Mouse (Mus musculus): Measurements from ENCODE around the gene Ebpl. TPM values are rescaled to one million over a fixed set of nuclear protein-coding genes. Genes with fewer than 3 reads are reported as not detected.
"Not testable (repeated sequence)": the region's sequence is repeated elsewhere in the genome, so short reads cannot be mapped to it uniquely, and the experiment has no call there.

Gene Ebpl
- polyA plus RNA-seq, 1 experiment from 2014 or later, result 13.8 TPM

DNA sequence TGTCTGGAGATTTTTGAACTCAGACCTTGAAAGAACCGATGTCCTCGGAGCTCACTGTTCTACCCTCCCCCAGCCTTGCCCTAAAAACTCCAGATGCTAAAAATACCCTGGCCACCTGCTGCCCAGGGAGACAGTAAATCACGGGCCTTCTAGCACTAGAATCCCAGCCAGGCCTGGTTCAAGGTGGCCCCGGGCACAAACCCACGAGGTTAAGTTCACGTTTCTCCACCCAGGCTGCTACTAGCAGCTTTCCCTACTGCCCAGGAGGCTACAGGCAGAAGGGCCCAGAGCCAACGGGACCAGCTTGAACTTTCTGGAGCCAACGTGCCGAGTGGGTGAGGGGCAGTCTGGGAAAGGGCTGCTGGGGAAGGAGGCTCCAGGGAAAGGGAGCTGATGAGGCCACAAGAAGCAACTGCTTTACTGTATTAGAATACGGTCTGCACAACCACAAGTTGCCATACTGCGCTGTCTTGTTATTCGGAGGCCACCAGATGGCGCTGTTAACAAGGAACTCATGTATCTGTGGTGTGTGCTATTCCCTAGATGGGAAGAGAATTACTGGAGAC, 29.2 kb downstream of the Ebpl start:
- peaks cover 11% of the 10 kb centered on the region for H3K4me1 ChIP-seq (ENCODE audit: control insufficient read depth, insufficient read depth, low read depth, low read length)
- no peaks in the 10 kb centered on the region for H3K27me3 ChIP-seq (replicated peaks; ENCODE audit: control insufficient read depth, insufficient read depth, low read length)
- peak; percentile 77 for ATAC-seq
- H3K4me3 ChIP-seq (ENCODE audit: low read length), result no peak overlapping the region
- peak overlapping the region; percentile 35 for H3K4me2 ChIP-seq (ENCODE audit: low read length)
- H3K9me3 ChIP-seq (ENCODE audit: control insufficient read depth, low read length), result no peaks in the 10 kb centered on the region
- H3K36me3 ChIP-seq (ENCODE audit: control insufficient read depth, insufficient read depth, low read length), result no peaks in the 10 kb centered on the region
- peak overlapping the region; percentile 75 for H3K27ac ChIP-seq (ENCODE audit: low read depth, low read length)
- 19% methylated on average over 13 of the region's 13 CpGs for WGBS
- peak overlapping the region; percentile 18; the same call in 1 of the 2 replicates for H3K9ac ChIP-seq (ENCODE audit: low read depth, low read length)

DNA sequence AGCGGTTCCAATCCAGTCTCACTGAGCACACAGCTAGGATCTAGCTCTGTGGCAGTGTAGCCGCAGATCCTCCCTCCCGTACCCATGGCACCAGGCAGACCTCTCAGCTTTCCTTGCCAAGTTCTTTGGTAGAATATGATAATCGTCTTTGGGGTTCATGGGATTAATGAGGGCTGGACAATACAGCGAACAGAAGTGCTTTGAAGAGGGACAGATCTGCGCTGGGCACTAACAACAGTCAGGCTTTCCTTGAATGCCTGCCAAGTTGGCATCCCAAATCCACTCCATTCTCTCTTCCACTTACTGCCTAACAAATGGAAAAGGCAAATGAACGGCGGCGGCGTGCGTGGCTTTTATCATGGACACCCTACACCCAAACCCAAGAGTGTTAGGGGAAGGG, 29.6 kb downstream of the Ebpl start:
- 49% methylated on average over 11 of the region's 11 CpGs for WGBS
- peak overlapping the region; percentile 75 for H3K27ac ChIP-seq (ENCODE audit: low read depth, low read length)
- H3K36me3 ChIP-seq (ENCODE audit: control insufficient read depth, insufficient read depth, low read length), result no peaks in the 10 kb centered on the region
- H3K4me1 ChIP-seq (ENCODE audit: control insufficient read depth, insufficient read depth, low read depth, low read length), result peaks cover 11% of the 10 kb centered on the region
- no peaks in the 10 kb centered on the region for H3K9me3 ChIP-seq (ENCODE audit: control insufficient read depth, low read length)
- no peak overlapping the region for H3K4me3 ChIP-seq (ENCODE audit: low read length)
- H3K9ac ChIP-seq (ENCODE audit: low read depth, low read length), result no peak overlapping the region
- ATAC-seq, result peak; percentile 77
- peak overlapping the region; percentile 35 for H3K4me2 ChIP-seq (ENCODE audit: low read length)
- no peaks in the 10 kb centered on the region for H3K27me3 ChIP-seq (replicated peaks; ENCODE audit: control insufficient read depth, insufficient read depth, low read length)

DNA sequence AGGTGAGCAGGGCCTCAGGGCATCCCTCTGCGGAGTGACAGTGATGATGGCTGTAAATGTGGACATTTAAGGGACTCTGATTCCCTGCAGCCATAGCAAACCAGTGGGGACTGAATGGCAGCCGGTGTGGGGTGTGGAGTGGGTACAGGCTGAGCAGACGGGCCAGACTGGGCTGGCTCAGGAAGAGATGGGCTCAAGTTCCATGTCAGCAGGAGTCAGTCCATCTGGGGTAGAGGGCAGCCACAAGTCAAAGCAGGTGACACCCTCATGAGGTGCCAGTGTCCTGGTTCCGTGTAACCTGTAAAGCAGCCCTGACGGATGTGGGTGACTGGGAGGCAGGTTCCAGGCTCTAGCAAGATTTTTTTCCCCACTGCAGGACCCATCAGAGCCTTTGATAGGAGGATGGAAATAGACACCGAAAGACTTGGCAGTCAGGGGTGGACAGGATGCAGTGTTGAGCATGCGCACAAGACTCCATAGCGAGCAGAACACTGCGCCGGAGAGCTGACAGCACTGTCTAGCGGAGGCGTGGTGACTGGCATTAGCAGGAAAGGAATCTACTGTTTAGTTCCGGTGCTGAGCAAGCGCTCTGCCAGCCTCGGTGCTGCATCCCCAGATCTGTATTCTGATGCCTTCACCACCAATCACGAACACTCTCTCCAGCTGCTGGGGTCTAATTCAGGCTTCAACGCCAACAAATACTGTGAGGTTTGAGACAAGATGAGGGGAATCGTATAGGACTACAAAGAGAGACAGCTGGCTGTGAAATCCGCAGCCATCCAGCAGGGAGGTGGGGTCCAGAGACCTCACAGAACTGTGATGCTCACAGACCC, 32.4 kb downstream of the Ebpl start:
- peaks cover 6% of the 10 kb centered on the region for H3K9me3 ChIP-seq (ENCODE audit: control insufficient read depth, low read length)
- H3K4me1 ChIP-seq (ENCODE audit: control insufficient read depth, insufficient read depth, low read depth, low read length), result peaks cover 11% of the 10 kb centered on the region
- H3K4me3 ChIP-seq (ENCODE audit: low read length), result peak overlapping the region; percentile 30
- H3K36me3 ChIP-seq (ENCODE audit: control insufficient read depth, insufficient read depth, low read length), result no peaks in the 10 kb centered on the region
- peak overlapping the region; percentile 57 for H3K4me2 ChIP-seq (ENCODE audit: low read length)
- H3K27me3 ChIP-seq (replicated peaks; ENCODE audit: control insufficient read depth, insufficient read depth, low read length), result no peaks in the 10 kb centered on the region
- WGBS, result 25% methylated on average over 19 of the region's 19 CpGs
- H3K9ac ChIP-seq (ENCODE audit: low read depth, low read length), result peak overlapping the region; percentile 58
- peak; percentile 87 for ATAC-seq
- peak overlapping the region; percentile 72 for H3K27ac ChIP-seq (ENCODE audit: low read depth, low read length)

DNA sequence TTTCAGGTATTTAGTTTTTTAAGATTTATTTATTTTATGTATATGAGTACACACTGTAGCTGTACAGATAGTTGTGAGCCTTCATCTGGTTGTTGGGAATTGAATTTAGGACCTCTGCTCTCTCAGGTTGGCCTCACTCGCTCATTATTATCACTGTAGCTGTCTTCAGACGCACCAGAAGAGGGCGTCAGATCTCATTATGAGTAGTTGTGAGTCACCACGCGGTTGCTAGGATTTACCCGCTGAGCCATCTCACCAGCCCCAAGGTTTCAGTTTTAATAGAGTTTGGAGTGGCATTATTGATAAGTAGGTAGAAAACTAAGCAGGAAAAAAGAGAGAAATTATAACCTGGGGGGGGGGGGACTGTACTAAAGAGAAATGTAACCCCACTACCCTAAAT, 33.2 kb downstream of the Ebpl start:
- not testable (repeated sequence) for H3K27ac ChIP-seq (ENCODE audit: low read depth, low read length); H3K27me3 ChIP-seq (replicated peaks; ENCODE audit: control insufficient read depth, insufficient read depth, low read length); ATAC-seq; H3K4me2 ChIP-seq (ENCODE audit: low read length); H3K4me3 ChIP-seq (ENCODE audit: low read length); H3K36me3 ChIP-seq (ENCODE audit: control insufficient read depth, insufficient read depth, low read length); H3K9ac ChIP-seq (ENCODE audit: low read depth, low read length)
- 17% methylated on average over 6 of the region's 6 CpGs for WGBS
- Histone ChIP-seq H3K4me1 (ENCODE audit: control insufficient read depth, insufficient read depth, low read depth, low read length) (peaks cover 11% of the 10 kb centered on the region), H3K9me3 (ENCODE audit: control insufficient read depth, low read length) (peaks cover 12% of the 10 kb centered on the region)

DNA sequence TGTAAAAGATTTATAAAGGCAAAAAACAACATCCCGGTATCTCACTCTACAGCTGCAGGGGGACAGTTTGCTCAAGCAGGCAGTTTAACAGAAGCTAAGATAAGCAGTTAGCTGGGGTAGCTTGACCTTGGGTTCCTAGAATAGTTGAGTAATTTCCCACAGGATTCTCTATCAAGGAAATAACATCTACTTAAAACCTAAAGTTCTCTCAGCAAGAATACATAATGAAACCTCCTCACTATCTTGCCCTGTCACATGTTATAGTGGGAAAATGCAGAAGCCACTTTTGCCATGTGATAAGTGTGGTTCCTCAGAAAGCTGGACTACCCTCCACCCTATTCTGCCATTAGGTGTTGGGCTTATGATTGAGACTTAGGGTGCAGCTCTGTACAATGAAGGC, 37.5 kb downstream of the Ebpl start:
- Histone ChIP-seq H3K4me1 (ENCODE audit: control insufficient read depth, insufficient read depth, low read depth, low read length) (peaks cover 4% of the 10 kb centered on the region; the same call in 1 of the 2 replicates), H3K9ac (ENCODE audit: low read depth, low read length) (no peak overlapping the region), H3K27me3 (replicated peaks; ENCODE audit: control insufficient read depth, insufficient read depth, low read length) (no peaks in the 10 kb centered on the region), H3K4me3 (ENCODE audit: low read length) (no peak overlapping the region), H3K9me3 (ENCODE audit: control insufficient read depth, low read length) (peaks cover 12% of the 10 kb centered on the region), H3K36me3 (ENCODE audit: control insufficient read depth, insufficient read depth, low read length) (no peaks in the 10 kb centered on the region), H3K4me2 (ENCODE audit: low read length) (no peak overlapping the region), H3K27ac (ENCODE audit: low read depth, low read length) (no peak overlapping the region)
- 100% methylated on average over 1 of the region's 1 CpGs for WGBS
- ATAC-seq, result no peak

DNA sequence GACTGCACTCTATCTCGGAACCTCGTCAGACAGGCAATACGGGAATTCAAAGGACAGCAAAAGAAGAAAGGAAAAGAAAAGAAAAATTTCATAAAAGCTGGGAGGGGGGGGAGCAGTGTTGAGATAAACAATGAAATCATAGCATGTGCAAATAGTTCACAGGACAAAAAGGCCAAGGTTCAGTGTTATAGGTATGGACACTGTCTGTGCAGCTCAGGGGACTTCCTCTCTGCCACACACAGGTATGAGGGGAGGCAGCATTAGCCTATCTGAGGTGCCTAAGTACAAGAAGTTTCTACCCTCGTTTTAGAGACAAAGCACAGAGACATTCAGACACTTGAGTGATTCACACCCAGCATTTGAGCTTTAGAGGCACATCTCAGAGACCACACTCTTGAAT, 39.0 kb downstream of the Ebpl start:
- no peak overlapping the region for H3K4me3 ChIP-seq (ENCODE audit: low read length)
- H3K36me3 ChIP-seq (ENCODE audit: control insufficient read depth, insufficient read depth, low read length), result no peaks in the 10 kb centered on the region
- H3K9me3 ChIP-seq (ENCODE audit: control insufficient read depth, low read length), result peaks cover 12% of the 10 kb centered on the region
- H3K9ac ChIP-seq (ENCODE audit: low read depth, low read length), result no peak overlapping the region
- H3K27me3 ChIP-seq (replicated peaks; ENCODE audit: control insufficient read depth, insufficient read depth, low read length), result no peaks in the 10 kb centered on the region
- WGBS, result 87% methylated on average over 4 of the region's 4 CpGs
- H3K4me2 ChIP-seq (ENCODE audit: low read length), result no peak overlapping the region
- H3K4me1 ChIP-seq (ENCODE audit: control insufficient read depth, insufficient read depth, low read depth, low read length), result no peaks in the 10 kb centered on the region
- no peak overlapping the region for H3K27ac ChIP-seq (ENCODE audit: low read depth, low read length)
- ATAC-seq, result no peak

DNA sequence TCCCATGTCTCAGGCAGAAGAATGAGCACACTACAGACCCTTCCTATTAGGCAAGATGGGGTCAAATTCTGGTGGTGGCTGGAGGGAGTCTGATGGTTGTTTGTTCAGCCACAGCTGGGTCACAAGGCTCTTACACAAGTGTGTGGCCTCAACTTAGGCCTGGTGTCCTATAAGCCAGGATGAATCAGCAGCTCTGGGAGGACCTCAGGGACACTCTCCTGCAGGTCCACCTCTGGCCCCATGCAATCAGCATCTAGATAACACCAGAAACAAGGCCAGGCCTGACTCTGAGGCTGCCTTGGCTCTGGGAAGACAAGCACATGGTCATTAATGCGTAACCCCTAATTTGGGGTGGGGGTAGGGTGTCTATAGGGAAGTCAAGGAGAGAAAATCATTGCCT, 39.5 kb downstream of the Ebpl start:
- H3K4me1 ChIP-seq (ENCODE audit: control insufficient read depth, insufficient read depth, low read depth, low read length), result no peaks in the 10 kb centered on the region
- no peak overlapping the region for H3K27ac ChIP-seq (ENCODE audit: low read depth, low read length)
- H3K4me2 ChIP-seq (ENCODE audit: low read length), result no peak overlapping the region
- H3K9ac ChIP-seq (ENCODE audit: low read depth, low read length), result no peak overlapping the region
- 96% methylated on average over 1 of the region's 1 CpGs for WGBS
- no peak for ATAC-seq
- H3K27me3 ChIP-seq (replicated peaks; ENCODE audit: control insufficient read depth, insufficient read depth, low read length), result no peaks in the 10 kb centered on the region
- no peaks in the 10 kb centered on the region for H3K36me3 ChIP-seq (ENCODE audit: control insufficient read depth, insufficient read depth, low read length)
- peaks cover 12% of the 10 kb centered on the region for H3K9me3 ChIP-seq (ENCODE audit: control insufficient read depth, low read length)
- no peak overlapping the region for H3K4me3 ChIP-seq (ENCODE audit: low read length)

DNA sequence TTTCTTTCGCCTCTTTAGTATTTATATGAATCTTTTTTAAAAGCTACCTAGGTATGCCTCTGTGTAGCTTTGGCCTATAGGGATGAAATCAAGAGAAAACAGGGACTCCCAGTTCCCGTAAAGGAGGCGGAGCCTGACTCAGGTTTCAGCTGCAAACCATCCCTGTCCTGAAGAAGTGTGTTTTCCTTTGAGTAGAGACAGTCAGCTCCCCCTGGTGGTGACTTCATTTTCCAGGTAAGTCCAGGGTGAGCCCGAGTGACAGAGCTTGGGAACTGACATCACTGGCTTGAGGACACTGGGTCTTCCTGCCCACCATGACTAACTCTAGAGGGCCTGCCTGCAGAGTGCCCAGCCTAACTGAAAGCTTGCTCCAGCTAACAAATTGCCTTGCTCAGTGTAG, 43.4 kb downstream of the Ebpl start:
- Histone ChIP-seq H3K36me3 (ENCODE audit: control insufficient read depth, insufficient read depth, low read length) (no peaks in the 10 kb centered on the region), H3K4me3 (ENCODE audit: low read length) (no peak overlapping the region), H3K27ac (ENCODE audit: low read depth, low read length) (no peak overlapping the region), H3K4me2 (ENCODE audit: low read length) (no peak overlapping the region), H3K9ac (ENCODE audit: low read depth, low read length) (no peak overlapping the region), H3K4me1 (ENCODE audit: control insufficient read depth, insufficient read depth, low read depth, low read length) (no peaks in the 10 kb centered on the region), H3K9me3 (ENCODE audit: control insufficient read depth, low read length) (no peaks in the 10 kb centered on the region), H3K27me3 (replicated peaks; ENCODE audit: control insufficient read depth, insufficient read depth, low read length) (no peaks in the 10 kb centered on the region)
- no peak for ATAC-seq
- WGBS, result 37% methylated on average over 4 of the region's 4 CpGs

DNA sequence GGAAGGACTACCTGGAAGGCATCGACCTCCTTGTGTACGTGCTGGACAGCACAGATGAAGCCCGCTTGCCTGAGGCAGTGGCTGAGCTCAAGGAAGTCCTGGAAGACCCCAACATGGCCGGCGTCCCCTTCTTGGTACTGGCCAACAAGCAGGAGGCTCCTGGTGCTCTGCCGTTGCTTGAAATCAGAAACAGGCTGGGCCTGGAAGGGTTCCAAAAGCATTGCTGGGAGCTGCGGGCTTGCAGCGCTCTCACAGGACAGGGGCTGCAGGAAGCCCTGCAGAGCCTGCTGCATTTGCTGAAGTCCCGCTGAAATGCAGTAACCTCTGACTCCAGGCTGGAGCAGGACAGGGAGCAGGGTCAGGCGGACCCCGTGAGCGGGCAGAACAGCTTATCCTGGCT, 49.3 kb downstream of the Ebpl start:
- ATAC-seq, result no peak

More for the DNA sequence above, 49.3 kb downstream of the Ebpl start:
- WGBS, result 63% methylated on average over 12 of the region's 12 CpGs
- H3K4me2 ChIP-seq (ENCODE audit: low read length), result no peak overlapping the region
- H3K27me3 ChIP-seq (replicated peaks; ENCODE audit: control insufficient read depth, insufficient read depth, low read length), result no peaks in the 10 kb centered on the region
- no peaks in the 10 kb centered on the region for H3K9me3 ChIP-seq (ENCODE audit: control insufficient read depth, low read length)
- H3K27ac ChIP-seq (ENCODE audit: low read depth, low read length), result no peak overlapping the region
- no peak overlapping the region for H3K9ac ChIP-seq (ENCODE audit: low read depth, low read length)
- no peak overlapping the region for H3K4me3 ChIP-seq (ENCODE audit: low read length)
- H3K36me3 ChIP-seq (ENCODE audit: control insufficient read depth, insufficient read depth, low read length), result no peaks in the 10 kb centered on the region
- no peaks in the 10 kb centered on the region for H3K4me1 ChIP-seq (ENCODE audit: control insufficient read depth, insufficient read depth, low read depth, low read length)

Data from hindbrain, embryonic 16.5 days (tissue).